In the genomic region with DNA sequence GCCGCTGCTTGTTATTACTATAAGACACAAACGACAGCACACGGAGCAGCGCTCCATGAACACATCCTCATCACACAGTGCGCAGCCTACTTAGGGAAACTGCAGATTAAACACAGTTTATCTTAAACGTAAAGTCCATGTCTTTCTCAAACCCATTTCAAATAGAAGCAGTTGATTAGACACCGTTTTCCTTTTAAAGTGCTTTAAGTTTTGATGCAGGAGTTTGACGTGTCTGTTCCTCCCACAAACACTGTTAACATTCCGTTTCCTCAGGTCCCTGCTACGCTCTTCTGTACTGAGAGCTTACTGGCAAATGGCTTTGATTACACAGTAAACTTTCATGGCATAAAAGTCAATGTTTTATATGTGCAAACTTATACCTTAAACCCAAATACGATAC, we compare ENCODE assay signal across 26 mouse cellular contexts.
"Had no signal": no experiment of that assay in that cellular context is flagged by ENCODE, and none has a peak within 500 bp of the region (broad histone marks: within the 10 kb centered on the region; RNA-seq: fewer than 3 reads in every experiment).

No protein-coding gene starts in this region.

- ATAC-seq: hindbrain, postnatal 0 days; intestine, embryonic 16.5 days; liver, embryonic 12.5 days had no signal

- H3K27ac ChIP-seq: heart, embryonic 13.5 days; heart, embryonic 15.5 days; hindbrain, embryonic 13.5 days; hindbrain, embryonic 15.5 days; hindbrain, postnatal 0 days; kidney, embryonic 15.5 days; kidney, postnatal 0 days; limb, embryonic 13.5 days; limb, embryonic 15.5 days; liver, embryonic 12.5 days; liver, embryonic 14.5 days had no signal

- H3K27me3 ChIP-seq: heart, embryonic 13.5 days; heart, embryonic 15.5 days; hindbrain, embryonic 13.5 days; hindbrain, embryonic 15.5 days; kidney, embryonic 15.5 days; limb, embryonic 13.5 days; limb, embryonic 15.5 days; liver, embryonic 12.5 days had no signal

- DNase-seq: gastrocnemius, postnatal 14 days; gastrocnemius, postnatal 36 days; heart, adult 18-20 months; heart, postnatal 14 days; heart, postnatal 36 days; kidney, adult 11 months; kidney, adult 2 months; kidney, adult 9 months; kidney, postnatal 14 days; kidney, postnatal 36 days; layer of hippocampus, adult 9-11 months; layer of hippocampus, postnatal 36 days; left cerebral cortex, postnatal 4 days had no signal

- H3K36me3 ChIP-seq: heart, embryonic 13.5 days; heart, embryonic 15.5 days; hindbrain, embryonic 13.5 days; hindbrain, embryonic 15.5 days; limb, embryonic 15.5 days; liver, embryonic 12.5 days had no signal

- H3K4me1 ChIP-seq: hindbrain, embryonic 13.5 days; hindbrain, embryonic 15.5 days; liver, embryonic 12.5 days had no signal

- H3K9ac ChIP-seq: heart, embryonic 13.5 days; heart, embryonic 15.5 days; hindbrain, embryonic 13.5 days; hindbrain, embryonic 15.5 days; kidney, embryonic 15.5 days; limb, embryonic 13.5 days; limb, embryonic 15.5 days; liver, embryonic 12.5 days; liver, embryonic 14.5 days had no signal

- H3K4me3 ChIP-seq: heart, embryonic 13.5 days; heart, embryonic 15.5 days; hindbrain, embryonic 13.5 days; hindbrain, embryonic 15.5 days; kidney, embryonic 15.5 days; limb, embryonic 13.5 days; limb, embryonic 15.5 days; liver, embryonic 12.5 days had no signal

- H3K9me3 ChIP-seq: heart, embryonic 13.5 days; heart, embryonic 15.5 days; hindbrain, embryonic 13.5 days; hindbrain, embryonic 15.5 days; kidney, embryonic 15.5 days; limb, embryonic 13.5 days; limb, embryonic 15.5 days; liver, embryonic 12.5 days had no signal

- H3K4me2 ChIP-seq: heart, embryonic 11.5 days; heart, embryonic 13.5 days; heart, embryonic 15.5 days; hindbrain, embryonic 13.5 days; hindbrain, embryonic 15.5 days; kidney, embryonic 15.5 days; limb, embryonic 13.5 days; limb, embryonic 15.5 days; liver, embryonic 12.5 days had no signal
